Mouse (Mus musculus) MEL-GATA-1-ER (cell line): ENCODE results near the gene Ypel2.

ENCODE experiments used
- DNase-seq: peaks from one replicate; pipeline ENCODE4 v3.0.0-alpha.2; 2012; ENCODE audit warnings: low read depth; ENCODE audit errors: extremely low read depth

Ypel2 gene

DNA sequence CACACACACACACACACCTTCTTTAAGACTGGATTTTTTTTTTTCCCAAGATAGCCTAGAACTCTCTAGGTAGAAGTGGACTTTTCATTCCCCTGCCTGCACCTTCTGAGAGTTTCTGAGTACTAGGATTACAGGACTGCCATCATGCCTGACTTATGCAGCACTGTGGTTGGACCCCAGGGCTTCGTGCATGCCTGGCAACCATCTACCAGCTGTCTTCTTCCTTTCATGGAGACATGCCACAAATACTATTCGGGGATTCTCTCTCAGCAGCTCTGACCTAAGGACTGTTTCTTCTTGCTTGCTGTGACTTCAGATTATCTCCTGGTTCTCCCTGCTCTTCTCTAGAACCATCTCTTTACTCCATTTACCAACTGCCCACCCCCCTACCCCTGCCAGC, 88.2 kb downstream of the Ypel2 start:
- DNase-seq, result no peak

DNA sequence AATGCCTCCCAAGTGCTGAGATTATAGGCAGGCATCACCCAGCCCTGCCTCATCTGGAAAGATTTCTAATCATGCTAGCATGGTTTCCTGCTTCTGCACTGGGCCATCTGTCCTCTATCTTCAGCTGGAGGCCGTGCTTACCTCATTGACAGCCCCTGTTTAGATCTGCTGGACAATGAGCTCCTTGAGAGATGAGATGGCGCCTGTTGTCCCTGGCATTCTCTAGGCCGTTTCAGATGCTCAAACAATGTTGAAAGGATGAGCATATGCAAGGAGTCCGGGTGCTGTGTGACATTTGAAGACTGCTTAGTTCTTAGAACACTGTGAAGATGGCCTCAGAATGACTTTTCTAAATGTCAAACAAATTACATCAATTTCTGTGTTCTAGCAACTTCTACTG, 88.8 kb downstream of the Ypel2 start:
- DNase-seq, result no peak

DNA sequence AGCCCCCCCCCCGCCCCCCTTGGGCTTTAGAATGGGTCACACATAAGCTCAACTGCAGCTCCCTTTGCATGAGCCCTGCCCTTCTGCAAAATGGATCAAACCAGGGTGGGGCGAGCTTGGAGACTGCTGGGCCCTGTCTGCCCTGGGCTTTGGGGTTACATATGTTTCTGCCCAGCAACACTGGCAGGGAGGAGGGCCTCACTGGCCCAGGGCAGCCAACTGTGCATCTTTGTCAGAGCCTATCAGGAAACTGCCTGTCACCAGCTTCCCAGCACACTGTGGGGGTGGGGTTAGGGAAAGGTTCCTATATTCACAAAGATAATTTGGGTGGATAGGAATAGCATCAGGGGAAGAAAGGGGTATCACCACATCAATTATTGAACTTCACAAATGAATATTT, 95.1 kb downstream of the Ypel2 start:
- no peak for DNase-seq

DNA sequence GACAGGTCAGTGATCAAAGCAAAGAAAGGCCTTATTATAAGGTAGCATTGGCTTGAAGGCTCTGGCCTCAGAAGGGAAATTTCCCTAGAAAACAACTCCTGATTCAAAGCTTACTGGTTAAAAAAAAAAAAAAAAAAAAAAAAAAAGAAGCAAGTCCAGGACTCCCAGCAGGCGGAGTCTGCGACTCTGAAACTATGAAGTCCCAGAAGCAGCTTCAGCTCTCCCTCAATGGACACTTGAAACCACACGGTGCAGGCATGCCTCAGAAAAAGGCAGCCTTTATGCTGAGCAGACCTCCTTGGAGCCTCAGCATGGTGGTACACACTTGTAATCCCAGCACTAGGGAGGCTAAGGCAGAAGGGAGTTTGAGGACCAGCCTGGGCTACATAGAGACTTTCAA, 97.9 kb downstream of the Ypel2 start:
- no peak for DNase-seq

DNA sequence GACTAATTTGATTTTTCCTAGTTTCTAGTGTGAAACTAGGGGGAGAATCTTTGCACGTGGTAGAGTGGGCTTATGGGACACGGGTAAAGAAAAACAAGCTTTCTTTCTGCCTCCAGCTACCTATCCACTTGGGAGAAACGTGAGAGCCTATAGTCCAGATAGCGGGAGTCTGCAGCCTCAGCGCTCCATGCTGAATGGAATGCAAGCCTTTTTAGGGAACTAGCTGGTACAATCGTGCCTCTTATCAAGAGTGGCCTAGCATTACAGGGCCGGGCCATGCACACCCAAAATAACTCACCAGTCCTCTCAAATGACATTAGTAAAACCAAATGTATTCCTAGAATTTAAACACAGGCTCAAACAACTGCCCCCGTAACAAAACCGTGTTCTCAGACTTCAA, 98.4 kb downstream of the Ypel2 start:
- DNase-seq, result peak; percentile 64

DNA sequence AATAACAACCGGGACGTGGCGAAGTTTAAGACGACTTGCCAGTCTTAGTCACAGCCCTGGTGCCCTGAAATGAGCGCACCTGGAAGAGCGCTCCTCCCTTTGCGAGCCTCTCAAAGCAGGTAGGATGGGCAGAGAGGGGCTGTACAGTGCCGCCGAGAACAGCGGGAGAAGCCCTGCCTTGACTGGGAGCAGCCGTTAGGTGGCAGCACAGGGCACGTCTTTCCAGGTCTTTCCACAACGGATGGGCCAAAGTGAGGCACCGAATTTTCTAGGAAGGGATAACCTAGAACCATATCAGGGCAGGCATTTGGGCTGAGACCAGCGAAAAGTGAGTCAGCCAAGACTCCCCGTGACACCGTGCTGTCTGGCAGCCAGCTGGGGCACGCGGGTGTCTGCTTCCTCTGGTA, 99.3 kb downstream of the Ypel2 start:
- DNase-seq, result no peak

DNA sequence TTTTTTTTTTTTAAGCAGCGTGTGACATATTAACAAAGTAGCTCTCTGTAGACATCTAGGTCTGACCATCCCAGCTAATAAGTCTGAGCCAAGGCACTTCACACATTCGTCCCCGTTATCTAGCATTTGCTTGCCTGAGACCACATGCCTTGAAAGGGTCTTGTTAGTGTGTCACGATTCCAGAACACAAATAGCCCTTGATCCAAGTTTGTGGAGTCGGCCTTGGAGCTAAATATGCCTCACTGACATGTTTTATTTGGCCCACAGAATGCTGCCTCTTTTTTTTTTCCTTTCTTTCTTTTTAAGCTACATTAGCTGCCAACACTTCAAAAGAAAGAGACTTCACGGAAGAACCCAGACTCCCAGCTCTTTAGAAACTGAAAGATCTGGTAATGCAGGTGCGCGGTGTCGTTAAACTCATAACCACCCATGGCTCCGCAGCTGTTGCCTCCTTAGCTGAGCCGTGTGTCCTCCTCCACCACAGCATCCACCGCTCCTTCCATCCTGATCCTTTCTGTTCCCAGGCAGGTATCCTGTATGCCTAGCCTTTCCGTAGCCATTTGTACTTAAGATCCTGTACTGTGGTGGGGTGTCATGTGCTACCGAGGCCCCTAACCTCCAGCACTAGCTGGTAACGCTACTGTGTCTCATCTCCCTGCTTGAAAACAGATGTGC, 100.4 kb downstream of the Ypel2 start:
- no peak for DNase-seq
